Mouse (Mus musculus): ENCODE measurements around the gene Snx29.

GRCm38 (mm10) chr16:11568601-11569000 lies 245.9 kb downstream of the Snx29 start:
- TF ChIP-seq CTCF (IDR thresholded peaks at IDR 0.05; ENCODE audit: low read depth, low read length) (no peak), POLR2A (IDR thresholded peaks at IDR 0.05; ENCODE audit: extremely low read depth, insufficient read depth, low read length) (no peak)
